ENCODE assay signal across 17 mouse cellular contexts in the genomic region with DNA sequence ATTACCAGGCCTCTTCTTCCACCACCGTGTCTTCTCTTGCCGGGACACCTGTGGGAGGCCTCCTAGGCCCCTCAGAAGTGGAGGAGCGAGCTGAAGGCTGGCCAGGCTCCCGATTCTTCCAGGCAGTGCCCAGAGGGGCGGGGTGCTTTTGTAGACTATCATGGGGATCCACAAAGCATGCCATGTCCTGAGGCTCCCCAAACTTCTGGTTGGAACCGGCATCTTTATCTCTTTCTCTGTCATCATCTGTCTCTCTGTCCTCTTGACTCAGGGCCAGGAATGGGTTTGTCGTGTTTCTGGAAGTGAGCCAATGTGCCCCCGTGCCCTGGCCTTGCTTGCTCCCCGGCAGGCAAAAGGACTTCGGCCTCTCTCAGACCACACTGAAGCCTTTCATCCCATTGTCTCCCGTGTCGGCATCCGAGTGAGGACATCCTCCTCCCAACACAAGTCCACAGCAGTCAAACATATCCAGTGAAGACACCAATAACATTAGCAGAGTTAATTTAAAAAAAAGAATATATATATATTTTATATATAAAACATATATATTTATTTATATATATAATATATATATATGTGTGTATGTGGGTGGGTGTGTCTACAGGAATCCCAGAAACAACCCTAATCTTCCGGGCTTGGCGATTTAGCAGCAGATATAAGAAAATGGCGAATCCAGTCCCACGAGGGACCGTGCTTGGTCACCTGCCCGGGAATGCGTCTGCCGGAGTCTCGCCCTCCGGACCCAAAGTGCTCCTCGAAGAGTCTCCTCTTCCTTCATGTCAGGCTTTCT. TPM values are rescaled to one million over a fixed set of nuclear protein-coding genes. Genes with fewer than 3 reads are reported as not detected.
DNase-seq lines count a peak whose midpoint lies in the region; ATAC-seq and TF ChIP-seq lines count a peak whose summit lies in the region.
"Had no signal": no experiment of that assay in that cellular context is flagged by ENCODE, and none has a peak within 500 bp of the region (broad histone marks: within the 10 kb centered on the region; RNA-seq: fewer than 3 reads in every experiment).

No protein-coding gene starts in this region.

- no peaks in the 10 kb centered on the region for H3K27me3 ChIP-seq in intestine, postnatal 0 days (replicated peaks; ENCODE audit: control insufficient read depth, insufficient read depth, low read length)
- H3K27me3 ChIP-seq in intestine, embryonic 15.5 days (replicated peaks) = no peaks in the 10 kb centered on the region
- H3K27me3 ChIP-seq in liver, embryonic 13.5 days = no peaks in the 10 kb centered on the region
- no peaks in the 10 kb centered on the region for H3K27me3 ChIP-seq in midbrain, embryonic 11.5 days (ENCODE audit: control insufficient read depth, insufficient read depth, low read length)
- H3K27me3 ChIP-seq: midbrain, embryonic 15.5 days; Patski had no signal

- 0 out of 2 replicates have a peak, but pooled peaks have one; percentile 12 for ATAC-seq in intestine, postnatal 0 days
- ATAC-seq in intestine, embryonic 15.5 days = no peak
- ATAC-seq in liver, embryonic 13.5 days (ENCODE audit: low read depth) = peak; percentile 40; the same call in 1 of the 2 replicates
- no peak for ATAC-seq in midbrain, embryonic 11.5 days (ENCODE audit: low FRiP score)
- ATAC-seq: forebrain, postnatal 0 days; hindbrain, postnatal 0 days; midbrain, embryonic 15.5 days; Patski had no signal

- DNase-seq in adrenal gland, postnatal 10 days = peak; percentile 78
- no peak for DNase-seq in adrenal gland, adult 8-10 months
- peak; percentile 71 to 76 for DNase-seq in adrenal gland, postnatal 36 days
- no peak for DNase-seq in liver, embryonic 13.5 days
- DNase-seq in urinary bladder, adult 18-20 months (ENCODE audit: low spot score in 2 of 2) = no peak
- no peak for DNase-seq in midbrain, embryonic 11.5 days (ENCODE audit: low spot score, missing footprints)
- DNase-seq: forebrain, postnatal 0 days; gastrocnemius, postnatal 14 days; heart, postnatal 14 days had no signal

- H3K9ac ChIP-seq in intestine, postnatal 0 days (ENCODE audit: low read depth, low read length) = no peak overlapping the region
- H3K9ac ChIP-seq in intestine, embryonic 15.5 days = no peak overlapping the region
- H3K9ac ChIP-seq in liver, embryonic 13.5 days = no peak overlapping the region
- no peak overlapping the region for H3K9ac ChIP-seq in midbrain, embryonic 11.5 days (ENCODE audit: low read length)
- H3K9ac ChIP-seq: forebrain, postnatal 0 days; midbrain, embryonic 15.5 days had no signal

- no peak overlapping the region for H3K4me3 ChIP-seq in intestine, postnatal 0 days (ENCODE audit: low read depth, low read length)
- H3K4me3 ChIP-seq in intestine, embryonic 15.5 days (replicated peaks) = no peak overlapping the region
- H3K4me3 ChIP-seq in liver, embryonic 13.5 days (replicated peaks) = no peak overlapping the region
- H3K4me3 ChIP-seq in midbrain, embryonic 11.5 days (ENCODE audit: low read depth, low read length) = no peak overlapping the region
- H3K4me3 ChIP-seq: erythroblast, embryonic 14.5 days; layer of hippocampus, adult 2 months; left cerebral cortex, adult 2 months; midbrain, embryonic 15.5 days had no signal

- no peak for TF ChIP-seq CTCF in intestine, postnatal 0 days (IDR thresholded peaks at IDR 0.05; ENCODE audit: low read depth)

- H3K27ac ChIP-seq in intestine, postnatal 0 days (ENCODE audit: low read depth, low read length) = peak overlapping the region; percentile 54
- no peak overlapping the region for H3K27ac ChIP-seq in intestine, embryonic 15.5 days
- no peak overlapping the region for H3K27ac ChIP-seq in liver, embryonic 13.5 days
- H3K27ac ChIP-seq in midbrain, embryonic 11.5 days (ENCODE audit: low read depth, low read length) = no peak overlapping the region
- H3K27ac ChIP-seq: hindbrain, postnatal 0 days; layer of hippocampus, adult 2 months; left cerebral cortex, adult 2 months; midbrain, embryonic 15.5 days had no signal

- no peaks in the 10 kb centered on the region for H3K9me3 ChIP-seq in intestine, postnatal 0 days (ENCODE audit: control insufficient read depth)
- H3K9me3 ChIP-seq in intestine, embryonic 15.5 days = no peaks in the 10 kb centered on the region
- H3K9me3 ChIP-seq in liver, embryonic 13.5 days (replicated peaks) = no peaks in the 10 kb centered on the region
- no peaks in the 10 kb centered on the region for H3K9me3 ChIP-seq in midbrain, embryonic 11.5 days (ENCODE audit: control insufficient read depth, low read length)
- H3K9me3 ChIP-seq: midbrain, embryonic 15.5 days had no signal

- peaks cover 67% of the 10 kb centered on the region for H3K36me3 ChIP-seq in intestine, postnatal 0 days (ENCODE audit: control insufficient read depth, insufficient read depth)
- peaks cover 53% of the 10 kb centered on the region for H3K36me3 ChIP-seq in intestine, embryonic 15.5 days
- peaks cover 67% of the 10 kb centered on the region for H3K36me3 ChIP-seq in liver, embryonic 13.5 days
- H3K36me3 ChIP-seq in midbrain, embryonic 11.5 days (ENCODE audit: control insufficient read depth, insufficient read depth, low read length) = peaks cover 38% of the 10 kb centered on the region

- H3K4me1 ChIP-seq in intestine, postnatal 0 days (replicated peaks; ENCODE audit: control insufficient read depth, insufficient read depth, low read length) = no peaks in the 10 kb centered on the region
- H3K4me1 ChIP-seq in intestine, embryonic 15.5 days (replicated peaks) = no peaks in the 10 kb centered on the region
- H3K4me1 ChIP-seq in liver, embryonic 13.5 days (replicated peaks) = peaks cover 12% of the 10 kb centered on the region
- H3K4me1 ChIP-seq in midbrain, embryonic 11.5 days (ENCODE audit: control insufficient read depth, insufficient read depth, low read length) = no peaks in the 10 kb centered on the region
- H3K4me1 ChIP-seq: midbrain, embryonic 15.5 days had no signal

- no peak overlapping the region for H3K4me2 ChIP-seq in intestine, postnatal 0 days (replicated peaks; ENCODE audit: low read depth)
- H3K4me2 ChIP-seq in intestine, embryonic 15.5 days (replicated peaks) = no peak overlapping the region
- no peak overlapping the region for H3K4me2 ChIP-seq in liver, embryonic 13.5 days
- no peak overlapping the region for H3K4me2 ChIP-seq in midbrain, embryonic 11.5 days
- H3K4me2 ChIP-seq: midbrain, embryonic 15.5 days had no signal

- WGBS in intestine, postnatal 0 days = 76% methylated on average over 24 of the region's 24 CpGs
- 82% methylated on average over 24 of the region's 24 CpGs for WGBS in intestine, embryonic 15.5 days
- 77% methylated on average over 24 of the region's 24 CpGs for WGBS in liver, embryonic 13.5 days (ENCODE audit: insufficient replicate concordance)
- WGBS in midbrain, embryonic 11.5 days = 84% methylated on average over 24 of the region's 24 CpGs

RNA-seq across cellular contexts. Expression of gene Vegfa, which starts 14.0 kb away (rescaled TPM):
- total RNA-seq in adrenal gland, postnatal 10 days (2021) = 100 to 1,000 TPM; 305 to 366 TPM
- 100 to 1,000 TPM; 270 to 756 (median 501) TPM for total RNA-seq in adrenal gland, adult 8-10 months (2022)
- 5.9 and 8.2 TPM in 2 replicates for polyA plus RNA-seq in intestine, postnatal 0 days (2015; fragmentation: Nextera tagmentation; extraction: Ambion mirVana)
- polyA plus RNA-seq in intestine, embryonic 15.5 days (2015; fragmentation: Nextera tagmentation; extraction: Ambion mirVana) = 3.6 and 4.7 TPM in 2 replicates
- 100 to 1,000 TPM; 330 to 830 TPM for total RNA-seq in adrenal gland, postnatal 36 days (2021)
- 1.2 and 1.3 TPM in 2 replicates for polyA plus RNA-seq in liver, embryonic 13.5 days (2015; fragmentation: Nextera tagmentation; extraction: Ambion mirVana)
- polyA plus RNA-seq in midbrain, embryonic 11.5 days (2014; fragmentation: Nextera tagmentation; extraction: Ambion mirVana) = 2.2 and 2.9 TPM in 2 replicates

Comparison
In these comparisons a context has a peak if more than half of its experiments do, and no peak if none do; other contexts are left out.
1. DNase-seq: peak in adrenal gland, postnatal 10 days (single experiment) and adrenal gland, postnatal 36 days (2 of 2); none in adrenal gland, adult 8-10 months (single experiment), liver, embryonic 13.5 days (single experiment), urinary bladder, adult 18-20 months (0 of 2) and midbrain, embryonic 11.5 days (single experiment).
2. ATAC-seq: peak in intestine, postnatal 0 days (single experiment) and liver, embryonic 13.5 days (single experiment); none in intestine, embryonic 15.5 days (single experiment) and midbrain, embryonic 11.5 days (single experiment).